Mouse (Mus musculus): ENCODE results near the gene Hist2h2aa1.

Gene Hist2h2aa1

DNA sequence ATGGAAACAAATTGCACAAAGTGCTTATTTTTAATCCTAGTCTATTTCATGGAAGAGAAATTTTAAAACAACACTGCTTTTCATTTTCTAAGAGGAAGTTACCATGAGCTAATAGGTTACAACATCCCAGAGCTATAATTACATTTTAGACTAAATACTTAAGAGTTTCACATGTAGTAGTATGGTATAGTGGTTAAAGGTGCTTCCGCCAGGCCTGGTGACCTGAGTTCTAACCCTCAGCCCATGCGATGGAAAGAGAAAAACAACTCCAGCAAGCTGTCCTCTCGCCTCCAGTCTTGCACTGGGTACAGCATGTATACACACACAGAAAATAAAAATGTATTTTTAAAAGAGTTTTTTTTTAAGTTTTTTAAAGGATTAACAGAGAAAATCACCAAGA lies 6.5 kb downstream of the Hist2h2aa1 start:
- no peak for DNase-seq (ENCODE audit: low read depth, low spot score)

DNA sequence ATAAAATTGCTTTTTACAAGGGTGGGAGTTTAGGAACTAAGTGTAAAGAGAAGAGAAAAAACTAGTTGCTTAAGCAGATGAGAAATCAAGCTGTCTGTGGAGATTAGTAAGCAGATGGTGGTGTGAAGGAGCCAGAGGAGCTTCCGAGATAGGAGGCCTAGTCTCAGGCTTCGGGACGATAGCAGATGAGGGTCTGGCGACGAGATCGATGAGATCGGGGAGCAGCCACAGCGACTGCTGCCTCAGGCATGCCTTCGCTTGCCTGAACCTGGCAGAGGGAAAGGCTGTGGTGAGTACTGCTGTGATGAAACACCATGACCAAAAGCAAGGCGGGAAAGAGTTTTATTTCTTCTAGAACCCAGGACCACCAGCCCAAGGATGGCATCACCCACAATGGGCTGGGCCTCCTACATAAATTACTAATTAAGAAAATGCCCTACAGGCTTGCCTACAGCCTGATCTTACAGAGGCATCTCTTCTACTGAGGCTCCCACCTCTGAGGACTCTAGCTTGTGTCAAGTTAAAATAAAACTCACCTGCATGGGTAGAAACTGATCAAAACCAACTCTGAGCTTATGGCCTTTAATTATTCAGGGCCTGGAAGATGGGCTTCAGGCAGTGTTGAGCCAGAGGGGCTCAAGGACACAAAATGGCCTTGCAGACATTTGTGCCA lies 9.5 kb downstream of the Hist2h2aa1 start:
- no peak for DNase-seq (ENCODE audit: low read depth, low spot score)

DNA sequence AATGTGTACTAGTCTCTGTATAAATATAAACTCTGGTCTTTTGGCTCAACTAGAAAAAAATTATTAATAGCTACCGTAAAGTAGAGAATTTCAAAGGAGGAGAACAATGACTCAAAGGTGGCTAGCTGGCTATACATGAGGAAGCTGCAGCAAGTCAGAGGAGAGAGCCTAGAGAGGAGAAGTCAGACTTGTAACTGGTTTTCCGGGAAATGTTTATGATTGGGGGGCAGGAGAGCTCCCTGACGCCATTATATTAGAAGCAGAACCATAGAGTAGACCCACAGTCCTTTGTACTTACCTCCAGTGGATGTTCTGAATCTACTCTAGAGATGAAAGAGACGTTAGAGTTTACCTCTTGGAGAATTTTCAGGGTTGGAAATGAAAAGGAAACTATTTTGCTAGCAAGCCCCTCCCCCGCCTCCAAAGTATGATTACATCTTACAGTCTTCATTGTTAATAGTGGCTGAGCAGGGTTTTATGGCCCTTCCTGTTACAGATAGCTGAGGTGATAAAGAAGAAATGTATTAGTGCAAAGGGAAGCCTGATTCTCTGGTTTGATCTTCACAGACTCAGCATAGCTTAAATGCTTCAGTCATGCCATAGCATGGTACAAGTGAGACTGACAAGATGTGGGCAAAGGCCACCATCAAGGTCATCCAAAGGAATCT lies 10.8 kb downstream of the Hist2h2aa1 start:
- no peak for DNase-seq (ENCODE audit: low read depth, low spot score)

DNA sequence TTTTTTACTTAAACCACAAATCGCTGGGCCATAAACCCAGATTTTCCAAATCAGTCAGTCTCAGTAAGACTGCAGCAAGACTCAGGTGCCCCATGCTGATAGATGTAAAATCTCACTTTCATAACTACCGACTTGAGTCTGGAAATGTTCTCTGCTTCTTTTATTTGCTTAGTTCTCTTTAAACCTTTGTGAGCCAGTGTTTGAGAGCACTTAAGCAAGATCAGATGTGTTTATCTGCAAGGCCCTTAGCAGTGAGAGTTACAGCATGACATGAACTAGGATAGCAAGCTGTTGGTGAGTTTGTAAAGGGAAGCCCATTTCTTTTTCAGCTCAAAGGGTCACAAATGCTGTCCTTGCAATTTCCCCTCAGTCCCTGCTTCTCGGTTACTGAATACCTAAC lies 11.9 kb downstream of the Hist2h2aa1 start:
- DNase-seq (ENCODE audit: low read depth, low spot score), result no peak

DNA sequence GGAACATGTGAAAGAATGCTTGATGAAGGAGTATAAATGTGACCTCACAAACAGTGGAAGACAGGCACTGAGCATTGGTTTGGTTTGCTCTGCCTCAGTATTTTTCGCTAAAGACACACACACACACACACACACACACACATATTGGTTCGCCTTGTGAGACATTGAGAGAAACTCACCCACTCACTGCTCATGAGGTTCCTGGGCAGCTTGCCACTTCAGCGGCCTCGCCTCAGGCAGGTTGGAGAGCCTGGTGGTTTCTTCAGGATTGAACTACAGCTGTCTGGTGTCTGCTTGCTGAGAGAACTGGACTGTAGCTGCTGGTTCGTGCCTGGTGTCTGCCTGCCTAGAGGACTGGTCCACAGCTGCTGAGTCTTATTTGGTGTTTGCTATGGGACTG lies 14.9 kb downstream of the Hist2h2aa1 start:
- no peak for DNase-seq (ENCODE audit: low read depth, low spot score)

DNA sequence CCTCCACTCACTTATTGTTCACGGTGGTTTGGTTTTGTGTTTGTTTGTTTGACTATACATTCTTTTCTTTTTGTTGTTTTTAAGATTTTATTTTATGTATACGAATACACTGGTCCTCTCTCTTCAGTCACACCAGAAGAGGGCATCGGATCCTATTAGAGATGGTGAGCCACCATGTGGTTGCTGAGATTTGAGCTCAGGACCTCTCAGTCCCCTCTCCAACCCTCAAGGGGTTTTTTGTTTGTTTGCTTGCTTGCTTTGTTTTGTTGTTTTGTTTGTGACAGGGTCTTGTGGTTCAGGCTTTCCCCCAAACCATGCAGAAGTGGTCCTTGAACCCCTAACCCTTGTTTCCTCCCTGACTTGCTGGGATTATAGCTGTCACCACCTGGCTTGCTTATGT lies 16.3 kb downstream of the Hist2h2aa1 start:
- DNase-seq (ENCODE audit: low read depth, low spot score), result no peak

DNA sequence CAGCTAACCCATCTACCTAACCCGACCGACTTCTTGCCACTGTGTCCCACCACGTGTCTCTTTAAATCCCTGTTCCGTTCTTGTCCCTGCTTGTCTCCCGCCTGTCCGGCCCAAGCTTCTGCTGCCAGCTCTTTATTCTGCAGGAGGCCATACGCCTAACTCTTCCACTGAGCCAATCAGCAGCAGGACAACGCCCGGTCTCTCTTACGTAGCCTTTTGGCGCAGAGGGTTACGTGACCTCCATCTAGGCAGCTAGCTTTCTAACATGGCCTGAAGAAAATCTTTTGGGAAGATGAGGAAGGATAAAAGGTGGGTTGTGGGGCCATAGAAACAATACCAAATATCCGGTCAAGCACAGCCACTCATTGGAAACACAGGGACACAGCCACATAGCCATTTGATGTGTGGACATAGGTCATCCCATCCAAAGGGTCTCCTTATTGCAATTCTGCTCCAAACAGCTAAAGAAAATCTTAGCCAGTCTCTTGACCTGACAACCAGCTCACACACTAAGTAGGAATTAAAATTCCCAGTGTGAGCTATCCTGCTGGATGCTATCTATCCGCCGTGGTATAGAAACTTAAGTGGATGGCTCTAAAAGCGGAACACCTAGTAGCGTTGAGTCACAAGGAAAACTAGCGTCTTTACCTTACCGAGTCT lies 17.0 kb downstream of the Hist2h2aa1 start:
- peak; percentile 96 for DNase-seq (ENCODE audit: low read depth, low spot score)

DNA sequence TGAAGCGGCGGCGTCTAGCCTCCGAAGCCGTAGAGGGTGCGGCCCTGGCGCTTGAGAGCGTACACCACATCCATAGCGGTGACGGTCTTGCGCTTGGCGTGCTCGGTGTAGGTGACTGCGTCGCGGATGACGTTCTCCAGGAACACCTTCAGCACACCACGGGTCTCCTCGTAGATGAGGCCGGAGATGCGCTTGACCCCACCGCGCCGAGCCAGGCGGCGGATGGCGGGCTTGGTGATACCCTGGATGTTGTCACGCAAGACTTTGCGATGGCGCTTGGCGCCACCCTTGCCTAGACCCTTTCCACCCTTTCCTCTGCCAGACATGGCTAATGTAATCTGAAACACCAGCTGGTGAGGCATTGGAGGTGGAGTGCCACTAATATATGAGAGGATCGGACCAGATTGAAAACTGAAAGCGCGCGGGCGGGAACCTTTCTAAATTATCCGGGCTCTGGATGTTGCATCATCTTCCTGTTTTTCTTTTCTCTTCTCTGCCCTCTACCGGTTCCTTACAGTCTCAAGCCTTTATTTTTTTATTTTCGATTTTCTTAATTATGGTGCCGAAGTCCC lies 17.8 kb downstream of the Hist2h2aa1 start, which contains the start of gene Hist2h4:
Gene Hist2h4, minus strand, starts transcription at position 333 of the 572 bp plus-strand sequence.
- DNase-seq (ENCODE audit: low read depth, low spot score), result peak; percentile 96

DNA sequence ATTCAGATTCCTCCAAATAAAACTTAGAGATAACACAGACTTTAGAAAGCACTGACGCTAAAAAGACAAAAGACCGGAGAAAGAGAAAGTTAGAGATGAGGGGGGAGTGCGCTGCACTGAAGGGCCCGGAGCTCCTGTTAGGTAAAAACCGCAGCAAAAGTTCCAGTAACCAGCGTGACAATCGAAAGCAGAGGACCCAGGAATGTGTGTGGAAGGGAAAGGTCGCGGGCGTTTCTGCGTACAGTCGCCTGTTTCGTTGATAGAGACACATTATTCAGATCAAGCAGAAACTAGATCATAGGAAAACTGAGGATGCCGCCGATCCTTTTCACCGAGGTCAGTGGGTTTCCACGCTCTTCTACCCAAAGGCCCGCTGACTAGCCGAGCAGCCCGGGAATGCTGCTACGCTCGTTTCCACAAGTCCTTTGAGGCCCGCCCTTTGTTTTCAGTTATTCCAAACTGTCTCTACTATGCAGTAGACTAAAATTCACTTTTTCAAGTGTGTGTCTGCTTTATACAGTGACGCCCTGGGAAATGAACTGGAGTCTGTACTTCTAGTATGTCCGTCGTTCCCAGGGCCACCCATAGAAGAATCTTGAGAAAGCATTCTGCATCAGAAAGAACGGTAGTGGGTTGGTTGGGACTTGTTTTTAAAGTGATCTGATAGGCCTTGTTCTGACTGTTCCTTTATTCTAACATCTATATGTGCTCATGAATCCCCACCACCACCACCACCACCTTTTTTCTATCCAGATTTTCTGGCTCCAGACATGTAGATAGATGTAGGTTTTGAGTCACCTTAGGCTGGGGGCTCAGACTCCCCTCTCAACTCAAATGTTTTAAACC lies 18.5 kb downstream of the Hist2h2aa1 start:
- no peak for DNase-seq (ENCODE audit: low read depth, low spot score)

DNA sequence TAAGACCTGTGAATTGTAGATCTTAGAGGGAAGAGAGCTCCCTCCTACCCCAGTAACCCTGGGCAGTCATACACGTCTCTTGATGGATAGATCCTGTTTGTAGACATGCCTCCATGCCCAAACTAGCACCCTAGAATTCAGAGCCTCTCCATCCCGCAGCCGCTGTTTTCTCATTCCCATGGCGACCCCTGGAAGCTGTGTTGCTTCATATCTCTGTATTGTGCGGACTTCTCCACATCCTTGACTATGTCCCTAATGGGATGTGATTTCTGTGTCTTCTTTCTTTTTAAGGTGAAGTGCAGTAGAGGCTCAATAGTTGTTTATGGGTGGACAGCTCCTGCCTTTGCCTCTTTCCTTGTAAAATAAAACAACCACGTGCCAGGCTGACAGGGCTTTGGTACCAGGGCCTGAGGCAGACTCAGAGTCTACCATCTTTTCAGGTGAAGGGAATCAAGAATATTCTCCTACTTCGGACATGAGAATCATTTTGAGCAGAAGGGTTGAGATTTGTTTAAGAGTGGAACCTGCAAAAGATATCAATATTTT lies 19.2 kb downstream of the Hist2h2aa1 start:
- DNase-seq (ENCODE audit: low read depth, low spot score), result no peak

DNA sequence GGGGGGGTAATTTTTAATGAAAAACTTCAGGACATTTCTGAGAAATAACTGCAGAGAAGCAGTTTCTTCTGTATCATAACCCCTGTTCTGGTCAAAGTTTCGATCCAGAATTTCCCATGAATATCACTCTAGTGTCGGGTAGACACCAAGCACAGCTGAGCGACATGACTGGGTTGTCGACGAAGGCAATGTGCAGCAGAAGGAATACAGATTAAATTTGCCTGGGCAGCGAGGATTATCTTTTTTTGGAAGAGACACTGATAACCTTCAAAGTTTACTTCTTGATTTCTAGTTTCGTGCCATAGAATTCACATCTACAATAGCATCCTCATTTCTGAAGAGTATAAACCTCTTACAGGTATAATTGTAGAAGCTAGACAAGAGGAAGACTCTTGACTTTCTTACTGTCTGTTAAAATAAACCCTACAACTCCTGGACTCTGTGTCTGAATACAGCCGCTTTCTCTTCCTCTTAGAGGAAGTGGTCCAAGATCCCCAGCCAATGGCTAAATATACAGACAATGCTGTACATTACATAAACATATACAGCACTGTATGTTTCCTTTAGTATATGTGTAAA lies 20.9 kb downstream of the Hist2h2aa1 start:
- DNase-seq (ENCODE audit: low read depth, low spot score), result no peak

DNA sequence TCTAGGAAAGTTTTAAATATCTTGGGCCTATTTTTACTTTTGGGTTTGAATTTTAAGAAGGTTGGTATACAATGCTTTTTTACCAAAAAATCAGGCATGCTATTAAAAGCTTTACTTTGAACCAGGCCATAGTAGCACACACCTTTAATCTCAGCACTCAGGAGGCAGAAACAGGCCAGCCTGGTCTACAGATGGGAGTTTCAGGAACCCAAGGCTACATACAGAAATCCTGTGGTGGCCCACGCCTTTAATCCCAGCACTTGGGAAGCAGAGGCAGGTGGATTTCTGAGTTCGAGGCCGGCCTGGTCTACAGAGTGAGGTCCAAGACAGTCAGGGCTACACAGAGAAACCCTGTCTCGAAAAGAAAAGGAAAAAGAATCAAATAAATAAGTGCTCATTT lies 22.2 kb downstream of the Hist2h2aa1 start:
- no peak for DNase-seq (ENCODE audit: low read depth, low spot score)

DNA sequence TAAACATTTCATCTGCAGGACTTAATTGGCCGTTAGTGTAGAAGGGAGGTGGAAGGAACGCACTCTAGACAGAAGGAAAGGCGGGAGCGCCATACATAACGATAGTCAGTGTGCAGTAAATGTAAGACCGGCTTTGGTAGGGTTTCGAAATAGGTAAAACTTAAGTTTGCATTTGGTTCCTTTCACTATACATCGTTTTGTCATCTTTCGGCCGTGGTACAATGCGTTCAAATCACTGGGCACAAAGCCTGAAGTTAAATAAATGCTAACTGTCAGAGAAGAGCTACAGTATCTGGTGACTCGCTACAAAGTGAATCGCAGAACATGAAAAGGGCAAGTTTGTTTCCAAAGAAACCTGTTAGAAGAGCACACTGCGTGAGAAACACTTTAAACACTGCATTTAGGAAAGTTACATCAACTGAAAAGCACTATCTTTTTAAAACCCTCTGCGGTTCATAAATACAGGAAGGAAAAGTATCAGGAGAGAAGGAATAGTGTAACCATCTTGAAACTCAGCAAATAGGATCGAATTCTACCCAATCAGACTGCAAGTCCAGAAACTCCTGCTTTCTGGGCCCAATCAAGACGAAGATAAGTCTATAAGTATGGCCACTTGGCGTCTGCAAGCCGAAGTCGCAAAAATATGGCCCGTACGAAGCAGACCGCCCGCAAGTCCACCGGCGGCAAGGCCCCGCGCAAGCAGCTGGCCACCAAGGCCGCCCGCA lies 22.9 kb downstream of the Hist2h2aa1 start, which contains the start of gene Hist2h3b:
Gene Hist2h3b, plus strand, starts transcription at position 604 of the 725 bp plus-strand sequence.
- DNase-seq (ENCODE audit: low read depth, low spot score), result peak; percentile 96

DNA sequence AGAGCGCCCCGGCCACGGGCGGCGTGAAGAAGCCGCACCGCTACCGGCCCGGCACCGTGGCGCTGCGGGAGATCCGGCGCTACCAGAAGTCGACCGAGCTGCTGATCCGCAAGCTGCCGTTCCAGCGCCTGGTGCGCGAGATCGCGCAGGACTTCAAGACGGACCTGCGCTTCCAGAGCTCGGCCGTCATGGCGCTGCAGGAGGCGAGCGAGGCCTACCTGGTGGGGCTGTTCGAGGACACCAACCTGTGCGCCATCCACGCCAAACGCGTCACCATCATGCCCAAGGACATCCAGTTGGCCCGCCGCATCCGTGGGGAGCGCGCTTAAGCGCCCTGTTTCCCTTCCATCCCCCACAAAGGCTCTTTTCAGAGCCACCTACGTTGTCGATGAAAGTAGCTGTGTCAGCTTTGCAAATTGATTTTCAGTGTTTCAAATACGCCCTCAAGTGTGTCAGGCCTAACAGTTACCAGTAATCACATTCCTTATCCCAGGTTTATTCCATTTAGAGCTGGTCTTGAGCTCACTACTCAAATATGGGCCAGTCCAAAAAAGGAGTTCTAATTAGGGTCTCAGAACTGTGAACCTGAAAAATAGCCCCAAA lies 23.6 kb downstream of the Hist2h2aa1 start:
- DNase-seq (ENCODE audit: low read depth, low spot score), result peak; percentile 36

DNA sequence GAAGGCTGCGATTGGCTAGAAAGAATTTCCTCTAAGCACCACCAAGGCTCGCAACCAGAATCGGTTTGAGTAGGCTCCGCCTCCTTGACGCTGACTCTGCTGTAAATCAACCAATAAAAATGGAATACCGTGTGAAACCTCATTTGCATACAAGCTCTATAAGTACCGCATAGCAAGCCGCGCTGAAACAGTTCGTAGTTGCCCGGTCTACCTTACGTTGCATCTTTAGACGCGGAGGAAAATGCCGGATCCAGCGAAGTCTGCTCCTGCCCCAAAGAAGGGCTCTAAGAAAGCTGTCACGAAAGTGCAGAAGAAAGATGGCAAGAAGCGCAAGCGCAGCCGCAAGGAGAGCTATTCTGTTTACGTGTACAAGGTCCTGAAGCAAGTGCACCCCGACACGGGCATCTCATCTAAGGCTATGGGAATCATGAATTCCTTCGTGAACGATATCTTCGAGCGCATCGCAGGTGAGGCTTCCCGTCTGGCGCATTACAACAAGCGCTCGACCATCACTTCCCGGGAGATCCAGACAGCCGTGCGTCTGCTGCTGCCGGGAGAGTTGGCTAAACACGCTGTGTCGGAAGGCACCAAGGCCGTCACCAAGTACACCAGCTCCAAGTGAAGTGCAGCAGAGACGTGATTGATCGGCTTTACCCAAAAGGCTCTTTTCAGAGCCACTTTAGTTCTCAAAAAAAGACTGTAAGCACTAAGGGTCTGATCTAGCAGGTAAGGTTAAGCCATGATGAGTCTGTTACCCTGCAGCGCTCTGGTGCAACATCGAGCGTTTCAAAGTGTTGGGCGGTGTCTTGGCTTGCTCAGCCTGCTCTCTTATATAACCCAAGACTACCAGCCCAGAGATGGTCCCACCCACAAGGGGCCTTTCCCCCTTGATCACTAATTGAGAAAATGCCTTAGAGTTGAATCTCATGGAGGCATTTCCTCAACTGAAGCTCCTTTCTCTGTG lies 24.5 kb downstream of the Hist2h2aa1 start, which contains the start of gene Hist2h2bb:
Gene Hist2h2bb, plus strand, starts transcription at position 242 of the 964 bp plus-strand sequence.
- peak; percentile 99 for DNase-seq (ENCODE audit: low read depth, low spot score)

DNA sequence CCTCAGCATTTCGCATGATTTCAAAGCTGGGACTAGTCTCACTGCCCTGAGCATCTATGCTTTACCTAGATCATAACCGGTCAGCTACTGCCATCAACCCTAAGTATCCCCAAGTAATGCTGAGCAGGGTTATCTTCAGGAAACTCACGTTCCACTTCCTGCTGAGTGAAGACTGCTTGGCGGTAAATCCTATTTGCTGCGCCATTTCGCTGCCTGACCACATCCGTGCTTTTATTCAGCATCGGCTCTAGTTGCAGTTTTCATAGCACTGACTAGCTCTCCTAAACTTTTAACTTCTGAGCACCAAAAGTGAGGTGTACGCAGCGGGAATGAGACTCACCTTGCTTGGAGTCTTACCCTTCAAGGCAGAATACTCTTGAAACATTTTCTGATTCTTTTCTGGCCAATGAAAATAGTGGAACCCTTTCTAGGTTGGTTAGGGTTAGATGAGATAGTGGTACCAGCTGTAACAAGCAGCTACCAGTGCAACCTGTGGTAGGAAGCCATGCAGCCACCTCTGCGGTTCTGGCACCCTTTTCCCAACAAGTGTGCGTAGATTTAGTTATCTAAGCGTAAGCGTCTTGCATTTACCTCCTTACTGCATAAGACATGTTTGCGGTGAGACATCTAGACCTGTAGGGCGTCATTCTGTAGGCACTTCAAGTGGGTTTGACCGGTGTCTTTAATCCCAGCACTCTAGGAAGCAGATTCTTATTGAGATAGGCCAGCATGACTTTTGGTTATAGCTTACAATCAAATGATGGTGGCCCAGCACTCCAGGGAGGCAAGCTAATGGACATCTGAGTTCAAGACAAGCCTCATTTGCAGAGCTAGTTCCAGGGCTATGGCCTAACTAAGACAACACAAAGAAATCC lies 28.5 kb downstream of the Hist2h2aa1 start:
- no peak for DNase-seq (ENCODE audit: low read depth, low spot score)

DNA sequence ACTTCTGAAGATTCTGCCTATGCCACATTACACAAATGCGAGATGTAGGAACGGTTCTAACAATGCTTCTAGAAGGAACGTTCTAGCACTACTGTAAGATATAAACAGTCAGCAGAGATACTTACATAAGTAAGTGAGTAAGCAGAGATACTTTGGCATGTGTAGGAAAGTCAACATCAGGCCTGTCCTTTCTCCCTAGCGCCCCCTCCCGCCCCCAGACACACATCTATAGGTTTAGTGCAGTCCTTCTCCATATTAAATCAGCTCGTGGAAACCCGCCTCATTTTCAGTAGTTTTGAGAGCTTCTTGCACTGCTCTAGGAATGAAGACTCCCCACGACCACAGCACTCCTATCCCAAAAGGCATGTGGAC lies 32.1 kb downstream of the Hist2h2aa1 start:
- DNase-seq (ENCODE audit: low read depth, low spot score), result no peak

Measured in telencephalon, adult 2 months (tissue).